9 mouse cellular contexts compared by ENCODE assay signal in genomic region chrX:134297195-134297594, GRCm38 (mm10). TPM values are rescaled to one million over a fixed set of nuclear protein-coding genes. Genes with fewer than 3 reads are reported as not detected.
DNase-seq lines count a peak whose midpoint lies in the region; ATAC-seq and TF ChIP-seq lines count a peak whose summit lies in the region.
"Had no signal": no experiment of that assay in that cellular context is flagged by ENCODE, and none has a peak within 500 bp of the region (broad histone marks: within the 10 kb centered on the region; RNA-seq: fewer than 3 reads in every experiment).

No protein-coding gene starts in this region.

- ATAC-seq in lung, embryonic 15.5 days (ENCODE audit: borderline replicate concordance, extremely low read depth, low FRiP score, low TSS enrichment): no peak
- no peak for ATAC-seq in lung, postnatal 0 days
- ATAC-seq in hindbrain, embryonic 16.5 days: peak; percentile 28; the same call in 1 of the 2 replicates
- no peak for ATAC-seq in inflammation-experienced regulatory T-cells, adult 6 months

- peak; percentile 2 for DNase-seq in adrenal gland, postnatal 25 days
- no peak for DNase-seq in adrenal gland, adult 2 months
- DNase-seq in lung, postnatal 0 days (ENCODE audit: low spot score): no peak
- peak; percentile 4 for DNase-seq in retina, postnatal 1 day
- DNase-seq in left cerebral cortex, adult 11 months (ENCODE audit: low spot score): no peak

- H3K4me3 ChIP-seq in lung, embryonic 15.5 days: no peak overlapping the region
- no peak overlapping the region for H3K4me3 ChIP-seq in lung, postnatal 0 days (ENCODE audit: low read depth, low read length)
- H3K4me3 ChIP-seq in hindbrain, embryonic 16.5 days (ENCODE audit: low read length): peak overlapping the region; percentile 54

- no peak for TF ChIP-seq EP300 in lung, postnatal 0 days (IDR thresholded peaks at IDR 0.05)

- TF ChIP-seq CTCF in lung, postnatal 0 days (IDR thresholded peaks at IDR 0.05): no peak

- no peaks in the 10 kb centered on the region for H3K4me1 ChIP-seq in lung, embryonic 15.5 days
- no peaks in the 10 kb centered on the region for H3K4me1 ChIP-seq in lung, postnatal 0 days (ENCODE audit: insufficient read depth, low read depth, low read length)
- no peaks in the 10 kb centered on the region for H3K4me1 ChIP-seq in hindbrain, embryonic 16.5 days (ENCODE audit: control insufficient read depth, insufficient read depth, low read depth, low read length)

- no peaks in the 10 kb centered on the region for H3K9me3 ChIP-seq in lung, embryonic 15.5 days
- H3K9me3 ChIP-seq in lung, postnatal 0 days (ENCODE audit: low read length): no peaks in the 10 kb centered on the region
- H3K9me3 ChIP-seq in hindbrain, embryonic 16.5 days (ENCODE audit: control insufficient read depth, low read length): no peaks in the 10 kb centered on the region

- H3K27ac ChIP-seq in lung, embryonic 15.5 days: no peak overlapping the region
- no peak overlapping the region for H3K27ac ChIP-seq in lung, postnatal 0 days (ENCODE audit: low read length)
- 0 out of 2 replicates have a peak overlapping the region, but pooled peaks have one; percentile 72 for H3K27ac ChIP-seq in hindbrain, embryonic 16.5 days (ENCODE audit: low read depth, low read length)

- peak overlapping the region; percentile 62; the same call in 1 of the 2 replicates for H3K4me2 ChIP-seq in lung, embryonic 15.5 days
- H3K4me2 ChIP-seq in lung, postnatal 0 days (replicated peaks; ENCODE audit: low read depth, low read length): no peak overlapping the region
- H3K4me2 ChIP-seq in hindbrain, embryonic 16.5 days (ENCODE audit: low read length): peak overlapping the region; percentile 57

- H3K9ac ChIP-seq in lung, embryonic 15.5 days: no peak overlapping the region
- no peak overlapping the region for H3K9ac ChIP-seq in lung, postnatal 0 days (replicated peaks; ENCODE audit: low read depth)
- peak overlapping the region; percentile 70 for H3K9ac ChIP-seq in hindbrain, embryonic 16.5 days (ENCODE audit: low read depth, low read length)

- 39% methylated on average over 4 of the region's 4 CpGs for WGBS in lung, embryonic 15.5 days
- WGBS in lung, postnatal 0 days: 36% methylated on average over 4 of the region's 4 CpGs
- 25% methylated on average over 4 of the region's 4 CpGs for WGBS in hindbrain, embryonic 16.5 days

- peaks cover 8% of the 10 kb centered on the region for H3K27me3 ChIP-seq in lung, embryonic 15.5 days
- H3K27me3 ChIP-seq in lung, postnatal 0 days (replicated peaks; ENCODE audit: insufficient read depth, low read length): no peaks in the 10 kb centered on the region
- H3K27me3 ChIP-seq in hindbrain, embryonic 16.5 days (replicated peaks; ENCODE audit: control insufficient read depth, insufficient read depth, low read length): no peaks in the 10 kb centered on the region; the same call in none of the 2 replicates

- no peaks in the 10 kb centered on the region for H3K36me3 ChIP-seq in lung, embryonic 15.5 days
- no peaks in the 10 kb centered on the region for H3K36me3 ChIP-seq in lung, postnatal 0 days (ENCODE audit: insufficient read depth, low read length)
- H3K36me3 ChIP-seq in hindbrain, embryonic 16.5 days (ENCODE audit: control insufficient read depth, insufficient read depth, low read length): no peaks in the 10 kb centered on the region

RNA-seq across cellular contexts. Expression of gene Tmem35a, which starts 2.2 kb away (rescaled TPM):
- total RNA-seq in adrenal gland, postnatal 25 days (2021): 216 and 250 TPM in 2 replicates
- total RNA-seq in adrenal gland, adult 2 months (2021): 100 to 1,000 TPM; 189 to 314 TPM
- 122 and 133 TPM in 2 replicates for polyA plus RNA-seq in adrenal gland, adult 2 months (2012; rRNA removed)
- polyA plus RNA-seq in lung, embryonic 15.5 days (2015; fragmentation: Nextera tagmentation; extraction: Ambion mirVana): 3.9 and 4.8 TPM in 2 replicates
- polyA plus RNA-seq in lung, postnatal 0 days (2015; fragmentation: Nextera tagmentation; extraction: Ambion mirVana): 1.4 and 1.5 TPM in 2 replicates
- polyA plus RNA-seq in hindbrain, embryonic 16.5 days (2015; fragmentation: Nextera tagmentation; extraction: Ambion mirVana): 117 and 126 TPM in 2 replicates
- not detected for polyA plus RNA-seq in inflammation-experienced regulatory T-cells, adult 6 months (2017; shearing (Covaris generic))
- total RNA-seq: monocyte, adult 5-6 weeks had no signal

RNA-seq across cellular contexts. Expression of gene Cenpi, which starts 10.7 kb away (rescaled TPM):
- total RNA-seq in adrenal gland, postnatal 25 days (2021): 3.1 and 5.5 TPM in 2 replicates
- total RNA-seq in adrenal gland, adult 2 months (2021): 1 to 10 TPM; 2.2 to 3.5 TPM
- polyA plus RNA-seq in adrenal gland, adult 2 months (2012; rRNA removed): 0.25 TPM in 2 replicates
- 34.7 and 35.3 TPM in 2 replicates for polyA plus RNA-seq in lung, embryonic 15.5 days (2015; fragmentation: Nextera tagmentation; extraction: Ambion mirVana)
- polyA plus RNA-seq in lung, postnatal 0 days (2015; fragmentation: Nextera tagmentation; extraction: Ambion mirVana): 1.8 and 2.0 TPM in 2 replicates
- 6.9 and 7.7 TPM in 2 replicates for polyA plus RNA-seq in hindbrain, embryonic 16.5 days (2015; fragmentation: Nextera tagmentation; extraction: Ambion mirVana)
- polyA plus RNA-seq in inflammation-experienced regulatory T-cells, adult 6 months (2017; shearing (Covaris generic)): 10 to 100 TPM in 1 of 3 experiments, 1 to 10 TPM in 2; 1.8 to 14.2 (median 2.6) TPM

RNA-seq across cellular contexts. Expression of gene Trmt2b, which starts 20.4 kb away (rescaled TPM):
- total RNA-seq in adrenal gland, postnatal 25 days (2021): 32.6 and 39.3 TPM in 2 replicates
- total RNA-seq in adrenal gland, adult 2 months (2021): 10 to 100 TPM; 35.7 to 48.7 TPM
- 5.2 and 6.3 TPM in 2 replicates for polyA plus RNA-seq in adrenal gland, adult 2 months (2012; rRNA removed)
- polyA plus RNA-seq in lung, embryonic 15.5 days (2015; fragmentation: Nextera tagmentation; extraction: Ambion mirVana): 18.5 and 21.7 TPM in 2 replicates
- 9.2 and 10.2 TPM in 2 replicates for polyA plus RNA-seq in lung, postnatal 0 days (2015; fragmentation: Nextera tagmentation; extraction: Ambion mirVana)
- 7.5 and 8.2 TPM in 2 replicates for polyA plus RNA-seq in hindbrain, embryonic 16.5 days (2015; fragmentation: Nextera tagmentation; extraction: Ambion mirVana)
- 10 to 100 TPM; 19.9 to 24.3 (median 22.8) TPM for polyA plus RNA-seq in inflammation-experienced regulatory T-cells, adult 6 months (2017; shearing (Covaris generic))

Comparison
In these comparisons a context has a peak if more than half of its experiments do, and no peak if none do; other contexts are left out.
1. DNase-seq: peak in adrenal gland, postnatal 25 days (single experiment) and retina, postnatal 1 day (single experiment); none in adrenal gland, adult 2 months (single experiment), lung, postnatal 0 days (single experiment) and left cerebral cortex, adult 11 months (single experiment).
2. RNA of gene Tmem35a, which starts 2.2 kb away (polyA plus RNA-seq): 122 to 133 TPM in adrenal gland, adult 2 months and 117 to 126 TPM in hindbrain, embryonic 16.5 days; 3.9 to 4.8 TPM in lung, embryonic 15.5 days, 1.4 to 1.5 TPM in lung, postnatal 0 days and not detected in inflammation-experienced regulatory T-cells, adult 6 months; every median in the first group is over 10 times any median in the second.